Mouse (Mus musculus): ENCODE measurements around the gene Tgfbr1.

- no peak for TF ChIP-seq GATA1 (IDR thresholded peaks at IDR 0.05; ENCODE audit: borderline replicate concordance, low read length)
- no peak for TF ChIP-seq FLI1 (IDR thresholded peaks at IDR 0.05; ENCODE audit: low read length)
These were observed 33.3 kb upstream of the Tgfbr1 start for GRCm38 (mm10) chr4:47319561-47320321.
